Mouse (Mus musculus): Measurements from ENCODE around the gene Cdt1. TPM values are rescaled to one million over a fixed set of nuclear protein-coding genes. Genes with fewer than 3 reads are reported as not detected.
"Not testable (repeated sequence)": the region's sequence is repeated elsewhere in the genome, so short reads cannot be mapped to it uniquely, and the experiment has no call there.

Cdt1 gene
- polyA plus RNA-seq, 1 experiment from 2014 or later = 28.4 TPM

- Histone ChIP-seq H3K9ac (ENCODE audit: low read length) (no peak overlapping the region), H3K4me2 (ENCODE audit: low read depth, low read length) (no peak overlapping the region), H3K27ac (ENCODE audit: low read length) (no peak overlapping the region), H3K4me3 (replicated peaks; ENCODE audit: low read length) (no peak overlapping the region), H3K36me3 (ENCODE audit: control insufficient read depth, insufficient read depth, low read length) (peaks cover 21% of the 10 kb centered on the region), H3K9me3 (replicated peaks; ENCODE audit: control insufficient read depth, low read length) (no peaks in the 10 kb centered on the region), H3K4me1 (ENCODE audit: control insufficient read depth, insufficient read depth, low read length) (peaks cover 28% of the 10 kb centered on the region), H3K27me3 (ENCODE audit: control insufficient read depth, insufficient read depth, low read length) (no peaks in the 10 kb centered on the region)
- 94% methylated on average over 16 of the region's 16 CpGs for WGBS
- ATAC-seq (ENCODE audit: insufficient read depth, low FRiP score) = no peak
These were observed 2.2 kb downstream of the Cdt1 start for GRCm38 (mm10) chr8:122569996-122570395.

- H3K27ac ChIP-seq (ENCODE audit: low read length) = no peak overlapping the region
- ATAC-seq (ENCODE audit: insufficient read depth, low FRiP score) = no peak
- peaks cover 21% of the 10 kb centered on the region for H3K36me3 ChIP-seq (ENCODE audit: control insufficient read depth, insufficient read depth, low read length)
- peaks cover 39% of the 10 kb centered on the region for H3K4me1 ChIP-seq (ENCODE audit: control insufficient read depth, insufficient read depth, low read length)
- H3K27me3 ChIP-seq (ENCODE audit: control insufficient read depth, insufficient read depth, low read length) = no peaks in the 10 kb centered on the region
- no peaks in the 10 kb centered on the region for H3K9me3 ChIP-seq (replicated peaks; ENCODE audit: control insufficient read depth, low read length)
- H3K9ac ChIP-seq (ENCODE audit: low read length) = no peak overlapping the region
- no peak overlapping the region for H3K4me2 ChIP-seq (ENCODE audit: low read depth, low read length)
- no peak overlapping the region for H3K4me3 ChIP-seq (replicated peaks; ENCODE audit: low read length)
- 92% methylated on average over 11 of the region's 11 CpGs for WGBS
These were observed 3.3 kb downstream of the Cdt1 start for GRCm38 (mm10) chr8:122571153-122571552.

- peaks cover 21% of the 10 kb centered on the region for H3K36me3 ChIP-seq (ENCODE audit: control insufficient read depth, insufficient read depth, low read length)
- H3K4me1 ChIP-seq (ENCODE audit: control insufficient read depth, insufficient read depth, low read length) = peaks cover 32% of the 10 kb centered on the region
These were observed 4.0 kb downstream of the Cdt1 start for GRCm38 (mm10) chr8:122571750-122572267.

GRCm38 (mm10) chr8:122572751-122573150 is 4.9 kb downstream of the Cdt1 start:
- no peak overlapping the region for H3K4me3 ChIP-seq (replicated peaks; ENCODE audit: low read length)
- peaks cover 34% of the 10 kb centered on the region for H3K4me1 ChIP-seq (ENCODE audit: control insufficient read depth, insufficient read depth, low read length)
- H3K9ac ChIP-seq (ENCODE audit: low read length) = no peak overlapping the region
- no peaks in the 10 kb centered on the region for H3K27me3 ChIP-seq (ENCODE audit: control insufficient read depth, insufficient read depth, low read length)
- ATAC-seq (ENCODE audit: insufficient read depth, low FRiP score) = no peak
- H3K27ac ChIP-seq (ENCODE audit: low read length) = no peak overlapping the region
- no peak overlapping the region for H3K4me2 ChIP-seq (ENCODE audit: low read depth, low read length)
- WGBS = 83% methylated on average over 3 of the region's 3 CpGs
- H3K9me3 ChIP-seq (replicated peaks; ENCODE audit: control insufficient read depth, low read length) = no peaks in the 10 kb centered on the region
- peaks cover 21% of the 10 kb centered on the region for H3K36me3 ChIP-seq (ENCODE audit: control insufficient read depth, insufficient read depth, low read length)

More at GRCm38 (mm10) chr8:122571750-122572267, 4.0 kb downstream of the Cdt1 start:
- H3K9ac ChIP-seq (ENCODE audit: low read length) = no peak overlapping the region
- H3K27me3 ChIP-seq (ENCODE audit: control insufficient read depth, insufficient read depth, low read length) = no peaks in the 10 kb centered on the region
- no peak for ATAC-seq (ENCODE audit: insufficient read depth, low FRiP score)
- H3K27ac ChIP-seq (ENCODE audit: low read length) = no peak overlapping the region
- no peak overlapping the region for H3K4me3 ChIP-seq (replicated peaks; ENCODE audit: low read length)
- 85% methylated on average over 17 of the region's 17 CpGs for WGBS
- H3K9me3 ChIP-seq (replicated peaks; ENCODE audit: control insufficient read depth, low read length) = no peaks in the 10 kb centered on the region
- no peak overlapping the region for H3K4me2 ChIP-seq (ENCODE audit: low read depth, low read length)

DNA sequence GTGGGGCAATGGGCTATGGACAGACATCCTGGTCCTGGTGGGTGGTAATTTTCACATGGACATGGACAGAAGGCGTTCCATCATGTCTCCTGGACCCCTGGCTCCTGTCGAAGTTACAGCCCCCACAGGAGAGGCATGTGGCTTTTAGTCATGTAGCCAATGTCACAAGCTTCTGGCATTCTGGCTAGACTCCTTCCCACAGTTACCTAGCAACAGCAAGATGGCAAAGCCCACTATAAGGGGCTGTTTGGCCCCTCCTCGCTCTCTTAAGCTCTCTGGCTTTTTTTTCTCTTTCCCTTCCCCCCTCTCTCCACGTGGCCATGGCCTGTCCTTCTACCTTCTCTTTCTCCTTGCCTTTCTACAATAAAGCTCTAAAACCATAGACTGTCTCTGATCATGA is 5.4 kb downstream of the Cdt1 start:
- not testable (repeated sequence) for H3K27ac ChIP-seq (ENCODE audit: low read length); H3K9ac ChIP-seq (ENCODE audit: low read length); H3K9me3 ChIP-seq (replicated peaks; ENCODE audit: control insufficient read depth, low read length); ATAC-seq (ENCODE audit: insufficient read depth, low FRiP score); H3K27me3 ChIP-seq (ENCODE audit: control insufficient read depth, insufficient read depth, low read length); H3K4me2 ChIP-seq (ENCODE audit: low read depth, low read length); H3K4me3 ChIP-seq (replicated peaks; ENCODE audit: low read length)
- WGBS = 51% methylated on average over 4 of the region's 4 CpGs
- peaks cover 21% of the 10 kb centered on the region for H3K36me3 ChIP-seq (ENCODE audit: control insufficient read depth, insufficient read depth, low read length)
- H3K4me1 ChIP-seq (ENCODE audit: control insufficient read depth, insufficient read depth, low read length) = peaks cover 34% of the 10 kb centered on the region

DNA sequence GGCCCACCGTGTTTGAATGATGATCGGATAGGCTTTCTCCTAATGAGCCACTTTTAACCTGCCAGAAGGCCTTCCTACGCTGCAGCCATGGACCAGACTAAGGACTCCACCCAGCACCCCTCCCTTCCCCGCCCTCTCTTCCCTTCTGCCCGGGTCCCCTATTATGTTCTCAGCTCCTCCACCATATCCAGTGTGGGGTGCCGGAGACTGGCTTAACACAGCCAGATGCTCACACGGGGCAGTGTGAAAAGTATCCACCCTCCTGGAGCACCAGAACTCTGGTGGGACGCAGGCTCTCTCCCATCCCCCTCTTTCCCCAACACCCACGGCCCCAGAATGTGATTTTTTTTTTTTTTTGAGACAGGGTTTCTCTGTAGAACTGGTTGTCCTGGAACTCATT is 5.8 kb downstream of the Cdt1 start:
- H3K9ac ChIP-seq (ENCODE audit: low read length) = no peak overlapping the region

GRCm38 (mm10) chr8:122574264-122574663 is 6.4 kb downstream of the Cdt1 start:
- Histone ChIP-seq H3K4me2 (ENCODE audit: low read depth, low read length) (no peak overlapping the region), H3K36me3 (ENCODE audit: control insufficient read depth, insufficient read depth, low read length) (peaks cover 21% of the 10 kb centered on the region), H3K9ac (ENCODE audit: low read length) (no peak overlapping the region), H3K9me3 (replicated peaks; ENCODE audit: control insufficient read depth, low read length) (no peaks in the 10 kb centered on the region), H3K27me3 (ENCODE audit: control insufficient read depth, insufficient read depth, low read length) (no peaks in the 10 kb centered on the region), H3K27ac (ENCODE audit: low read length) (peak overlapping the region; percentile 82; the same call in 1 of the 2 replicates), H3K4me3 (replicated peaks; ENCODE audit: low read length) (no peak overlapping the region), H3K4me1 (ENCODE audit: control insufficient read depth, insufficient read depth, low read length) (peaks cover 32% of the 10 kb centered on the region)
- 38% methylated on average over 3 of the region's 3 CpGs for whole genome bisulfite sequencing
- no peak for ATAC-seq (ENCODE audit: insufficient read depth, low FRiP score)

More for the DNA sequence above, 5.8 kb downstream of the Cdt1 start:
- H3K36me3 ChIP-seq (ENCODE audit: control insufficient read depth, insufficient read depth, low read length) = peaks cover 21% of the 10 kb centered on the region
- WGBS = 55% methylated on average over 9 of the region's 9 CpGs
- no peak for ATAC-seq (ENCODE audit: insufficient read depth, low FRiP score)
- no peaks in the 10 kb centered on the region for H3K9me3 ChIP-seq (replicated peaks; ENCODE audit: control insufficient read depth, low read length)
- H3K27ac ChIP-seq (ENCODE audit: low read length) = no peak overlapping the region
- peaks cover 34% of the 10 kb centered on the region for H3K4me1 ChIP-seq (ENCODE audit: control insufficient read depth, insufficient read depth, low read length)
- no peak overlapping the region for H3K4me3 ChIP-seq (replicated peaks; ENCODE audit: low read length)
- H3K4me2 ChIP-seq (ENCODE audit: low read depth, low read length) = no peak overlapping the region
- no peaks in the 10 kb centered on the region for H3K27me3 ChIP-seq (ENCODE audit: control insufficient read depth, insufficient read depth, low read length)

DNA sequence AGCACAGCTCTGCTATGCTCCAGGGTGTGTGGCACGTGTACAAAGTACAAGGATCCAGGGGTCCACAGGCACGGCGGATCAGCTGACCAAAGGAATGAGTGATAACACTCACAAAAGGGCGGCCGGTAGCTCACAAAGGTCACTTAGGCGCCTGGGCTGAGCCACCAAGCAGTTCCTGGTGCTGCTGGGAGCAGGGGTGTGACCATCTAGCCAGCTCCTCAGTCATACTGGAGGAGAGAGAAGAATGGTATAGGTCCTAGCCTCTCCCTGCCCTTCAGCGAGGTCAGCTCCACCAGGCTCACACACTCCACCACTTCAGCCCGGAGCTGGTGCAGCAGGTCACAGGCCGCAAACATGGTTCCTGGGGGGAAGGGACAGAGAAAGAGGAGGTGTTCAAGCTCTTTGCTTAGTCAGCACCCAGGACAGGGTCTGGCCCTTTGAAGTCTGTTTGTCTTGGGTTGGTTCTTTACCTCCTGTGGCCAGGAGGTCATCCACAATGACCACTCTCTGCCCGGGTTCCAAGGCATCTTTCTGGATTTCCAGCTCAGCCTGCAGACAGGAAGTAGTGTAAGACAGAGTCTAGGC is 6.9 kb downstream of the Cdt1 start:
- Histone ChIP-seq H3K9me3 (replicated peaks; ENCODE audit: control insufficient read depth, low read length) (no peaks in the 10 kb centered on the region), H3K4me2 (ENCODE audit: low read depth, low read length) (peak overlapping the region; percentile 91), H3K36me3 (ENCODE audit: control insufficient read depth, insufficient read depth, low read length) (peaks cover 21% of the 10 kb centered on the region), H3K27me3 (ENCODE audit: control insufficient read depth, insufficient read depth, low read length) (no peaks in the 10 kb centered on the region), H3K9ac (ENCODE audit: low read length) (peak overlapping the region; percentile 88), H3K4me3 (replicated peaks; ENCODE audit: low read length) (peak overlapping the region; percentile 70; the same call in 1 of the 2 replicates), H3K27ac (ENCODE audit: low read length) (peak overlapping the region; percentile 82), H3K4me1 (ENCODE audit: control insufficient read depth, insufficient read depth, low read length) (peaks cover 32% of the 10 kb centered on the region)
- ATAC-seq (ENCODE audit: insufficient read depth, low FRiP score) = peak; percentile 21
- WGBS = 26% methylated on average over 10 of the region's 10 CpGs

- Histone ChIP-seq H3K27ac (ENCODE audit: low read length) (peak overlapping the region; percentile 82), H3K9ac (ENCODE audit: low read length) (peak overlapping the region; percentile 88), H3K4me3 (replicated peaks; ENCODE audit: low read length) (peak overlapping the region; percentile 70), H3K36me3 (ENCODE audit: control insufficient read depth, insufficient read depth, low read length) (peaks cover 18% of the 10 kb centered on the region), H3K9me3 (replicated peaks; ENCODE audit: control insufficient read depth, low read length) (no peaks in the 10 kb centered on the region), H3K4me1 (ENCODE audit: control insufficient read depth, insufficient read depth, low read length) (peaks cover 34% of the 10 kb centered on the region), H3K4me2 (ENCODE audit: low read depth, low read length) (peak overlapping the region; percentile 91), H3K27me3 (ENCODE audit: control insufficient read depth, insufficient read depth, low read length) (no peaks in the 10 kb centered on the region)
- no peak for ATAC-seq (ENCODE audit: insufficient read depth, low FRiP score)
- WGBS = 53% methylated on average over 8 of the region's 8 CpGs
These were observed 7.5 kb downstream of the Cdt1 start for GRCm38 (mm10) chr8:122575286-122575685.
